Mouse (Mus musculus) hindbrain, embryonic 16.5 days (tissue): ENCODE data around the gene Trpv2. TPM values are rescaled to one million over a fixed set of nuclear protein-coding genes. Genes with fewer than 3 reads are reported as not detected.
A peak's percentile ranks its signal among the peaks of the same experiment; 100 is the strongest.

ENCODE experiments used
- ATAC-seq: fragments of 200-750 bp; cut with Nextera tagmentation; 2 replicates; pipeline ENCODE4 v1.8.0; 2017; ENCODE audit warnings: moderate TSS enrichment, moderate library complexity
- H3K27ac ChIP-seq: fragments of 300-500 bp; sonication (generic); 2 replicates; pipeline ENCODE4 v1.5.1; 2014; ENCODE audit warnings: low read depth, mild to moderate bottlenecking, control low read depth, low read length, moderate library complexity
- H3K27me3 ChIP-seq: fragments of 300-500 bp; sonication (generic); replicated peaks from 2 replicates; pipeline ENCODE4 v1.6.1; 2014; ENCODE audit warnings: low read length; ENCODE audit not compliant: control insufficient read depth, insufficient read depth
- H3K36me3 ChIP-seq: fragments of 300-500 bp; sonication (generic); 2 replicates; pipeline ENCODE4 v1.6.1; 2014; ENCODE audit warnings: mild to moderate bottlenecking, low read length, moderate library complexity, mixed read lengths; ENCODE audit not compliant: control insufficient read depth, insufficient read depth
- H3K4me1 ChIP-seq: fragments of 300-500 bp; sonication (generic); 2 replicates; pipeline ENCODE4 v1.6.1; 2014; ENCODE audit warnings: low read depth, low read length; ENCODE audit not compliant: control insufficient read depth, insufficient read depth
- H3K4me2 ChIP-seq: fragments of 300-500 bp; sonication (generic); 2 replicates; pipeline ENCODE4 v1.6.1; 2014; ENCODE audit warnings: mild to moderate bottlenecking, low read length, control low read depth, moderate library complexity
- H3K4me3 ChIP-seq: fragments of 300-500 bp; sonication (generic); 2 replicates; pipeline ENCODE4 v1.5.1; 2014; ENCODE audit warnings: mild to moderate bottlenecking, low read length, control low read depth, moderate library complexity
- H3K9ac ChIP-seq: fragments of 300-500 bp; sonication (generic); 2 replicates; pipeline ENCODE4 v1.6.1; 2014; ENCODE audit warnings: low read depth, mild to moderate bottlenecking, control low read depth, low read length, moderate library complexity
- H3K9me3 ChIP-seq: fragments of 300-500 bp; sonication (generic); 2 replicates; pipeline ENCODE4 v1.6.1; 2014; ENCODE audit warnings: mild to moderate bottlenecking, low read length, moderate library complexity; ENCODE audit not compliant: control insufficient read depth
- WGBS: fragments of 180-500 bp; shearing (Covaris S2); extraction: QIAGEN DNeasy Blood & Tissue Kit; methylation state at CpG from one replicate; pipeline ENCODE4 v1.1.7; 2014; 5-methylcytosine and 5-hydroxymethylcytosine counted together
- polyA plus RNA-seq: library from polyadenylated mRNA; unstranded; fragments of >200 nt; fragmentation: Nextera tagmentation; extraction: Ambion mirVana; gene quantifications from 2 replicates; pipeline ENCODE4 v1.2.1, GENCODE M21; 2015

Trpv2 gene
- polyA plus RNA-seq, 1 experiment from 2014 or later, result 35.3 TPM

DNA sequence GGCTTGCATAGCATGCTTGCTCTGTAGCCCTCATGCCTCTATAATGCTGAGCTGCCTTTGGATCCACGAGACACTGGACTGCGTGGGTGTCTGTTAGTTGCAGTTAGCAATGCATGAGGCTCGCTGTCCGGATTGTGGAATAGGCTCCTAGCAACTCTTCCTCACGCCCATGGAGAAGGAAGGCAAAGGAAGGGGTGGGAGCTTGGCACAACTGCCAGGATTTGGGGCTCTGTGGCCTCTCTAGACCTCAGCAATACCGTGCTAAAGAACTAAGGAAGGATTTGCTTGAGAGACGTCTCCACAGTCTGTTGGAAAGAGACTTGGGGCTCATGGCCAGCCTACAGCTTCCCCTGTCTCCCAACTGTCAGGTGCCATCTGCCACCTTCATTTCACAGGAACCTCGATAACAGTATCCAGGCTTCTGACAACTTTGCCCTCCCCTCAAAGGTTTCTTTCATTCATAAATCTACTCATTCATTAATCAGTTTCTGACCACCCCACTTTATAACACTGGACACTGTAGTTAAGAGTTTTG lies 40.7 kb downstream of the Trpv2 start:
- Histone ChIP-seq H3K9me3 (no peaks in the 10 kb centered on the region), H3K4me3 (no peak overlapping the region), H3K27ac (peak overlapping the region; percentile 92), H3K4me2 (no peak overlapping the region), H3K4me1 (peaks cover 10% of the 10 kb centered on the region), H3K9ac (no peak overlapping the region), H3K36me3 (no peaks in the 10 kb centered on the region), H3K27me3 (no peaks in the 10 kb centered on the region)
- no peak for ATAC-seq
- WGBS, result 55% methylated on average over 8 of the region's 8 CpGs

GRCm38 (mm10) chr11:62615456-62615855 lies 41.2 kb downstream of the Trpv2 start:
- H3K27me3 ChIP-seq, result no peaks in the 10 kb centered on the region

DNA sequence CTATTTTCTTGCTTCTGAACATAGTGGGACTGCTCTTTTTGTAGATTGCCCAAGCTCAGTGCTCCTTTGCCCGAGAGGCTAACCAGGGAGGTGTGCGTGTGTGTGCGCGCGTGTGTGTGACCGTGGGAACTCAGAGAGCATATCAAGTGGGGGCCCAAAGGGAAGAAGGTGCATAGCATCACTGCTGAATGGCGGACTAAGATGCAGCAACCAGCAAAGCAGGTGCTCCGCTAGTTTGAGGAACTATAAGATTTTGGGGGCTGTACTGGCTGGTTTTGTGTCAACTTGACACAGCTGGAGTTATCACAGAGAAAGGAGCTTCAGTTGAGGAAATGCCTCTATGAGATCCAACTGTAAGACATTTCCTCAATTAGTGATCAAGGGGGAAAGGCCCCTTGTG lies 46.8 kb downstream of the Trpv2 start:
- Histone ChIP-seq H3K4me1 (peaks cover 9% of the 10 kb centered on the region; the same call in 1 of the 2 replicates), H3K27ac (no peak overlapping the region), H3K9me3 (no peaks in the 10 kb centered on the region), H3K9ac (no peak overlapping the region), H3K4me3 (no peak overlapping the region), H3K4me2 (no peak overlapping the region), H3K27me3 (no peaks in the 10 kb centered on the region), H3K36me3 (no peaks in the 10 kb centered on the region)
- 92% methylated on average over 8 of the region's 8 CpGs for WGBS
- no peak for ATAC-seq

More at GRCm38 (mm10) chr11:62615456-62615855, 41.2 kb downstream of the Trpv2 start:
- Histone ChIP-seq H3K4me1 (peaks cover 10% of the 10 kb centered on the region), H3K9ac (no peak overlapping the region), H3K4me2 (no peak overlapping the region), H3K4me3 (no peak overlapping the region), H3K27ac (no peak overlapping the region), H3K9me3 (no peaks in the 10 kb centered on the region), H3K36me3 (no peaks in the 10 kb centered on the region)
- 87% methylated on average over 4 of the region's 4 CpGs for WGBS
- ATAC-seq, result no peak

GRCm38 (mm10) chr11:62621586-62622283 lies 47.4 kb downstream of the Trpv2 start:
- Histone ChIP-seq H3K27me3 (no peaks in the 10 kb centered on the region), H3K36me3 (no peaks in the 10 kb centered on the region), H3K27ac (no peak overlapping the region), H3K4me3 (no peak overlapping the region), H3K9me3 (no peaks in the 10 kb centered on the region), H3K4me2 (no peak overlapping the region), H3K9ac (no peak overlapping the region), H3K4me1 (peaks cover 9% of the 10 kb centered on the region; the same call in 1 of the 2 replicates)
- 86% methylated on average over 4 of the region's 4 CpGs for WGBS
- ATAC-seq, result no peak

DNA sequence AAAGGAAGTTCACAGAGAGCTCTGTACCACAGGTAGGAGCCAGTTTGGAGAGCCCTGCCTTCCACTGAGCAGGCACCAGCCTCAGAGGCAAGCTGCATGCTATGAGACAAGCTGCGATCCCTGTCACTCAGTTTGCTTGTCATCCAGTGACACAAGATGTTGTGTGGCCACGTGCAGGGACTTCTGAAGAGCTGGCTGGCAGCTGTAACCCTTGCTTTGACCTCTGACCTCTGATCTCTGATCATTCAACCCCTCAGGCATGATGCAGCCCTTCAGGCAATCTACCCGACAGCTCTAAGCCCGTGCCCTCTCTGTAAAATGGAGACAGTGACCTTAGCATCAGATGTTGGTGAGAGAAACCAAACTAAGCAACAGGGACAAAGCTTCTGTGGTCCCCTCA lies 48.6 kb downstream of the Trpv2 start:
- 36% methylated on average over 4 of the region's 4 CpGs for WGBS
- Histone ChIP-seq H3K27me3 (no peaks in the 10 kb centered on the region), H3K27ac (no peak overlapping the region), H3K4me3 (no peak overlapping the region), H3K9ac (no peak overlapping the region), H3K4me2 (no peak overlapping the region), H3K36me3 (no peaks in the 10 kb centered on the region), H3K4me1 (peaks cover 9% of the 10 kb centered on the region; the same call in 1 of the 2 replicates), H3K9me3 (no peaks in the 10 kb centered on the region)
- ATAC-seq, result no peak

GRCm38 (mm10) chr11:62624341-62625291 lies 50.3 kb downstream of the Trpv2 start:
- H3K4me3 ChIP-seq, result no peak overlapping the region
- ATAC-seq, result peak; percentile 55
- H3K27ac ChIP-seq, result peak overlapping the region; percentile 13; the same call in 1 of the 2 replicates
- no peaks in the 10 kb centered on the region for H3K36me3 ChIP-seq
- 49% methylated on average over 10 of the region's 10 CpGs for WGBS
- H3K9me3 ChIP-seq, result no peaks in the 10 kb centered on the region
- no peaks in the 10 kb centered on the region for H3K27me3 ChIP-seq
- no peak overlapping the region for H3K9ac ChIP-seq
- no peak overlapping the region for H3K4me2 ChIP-seq
- H3K4me1 ChIP-seq, result peaks cover 17% of the 10 kb centered on the region

DNA sequence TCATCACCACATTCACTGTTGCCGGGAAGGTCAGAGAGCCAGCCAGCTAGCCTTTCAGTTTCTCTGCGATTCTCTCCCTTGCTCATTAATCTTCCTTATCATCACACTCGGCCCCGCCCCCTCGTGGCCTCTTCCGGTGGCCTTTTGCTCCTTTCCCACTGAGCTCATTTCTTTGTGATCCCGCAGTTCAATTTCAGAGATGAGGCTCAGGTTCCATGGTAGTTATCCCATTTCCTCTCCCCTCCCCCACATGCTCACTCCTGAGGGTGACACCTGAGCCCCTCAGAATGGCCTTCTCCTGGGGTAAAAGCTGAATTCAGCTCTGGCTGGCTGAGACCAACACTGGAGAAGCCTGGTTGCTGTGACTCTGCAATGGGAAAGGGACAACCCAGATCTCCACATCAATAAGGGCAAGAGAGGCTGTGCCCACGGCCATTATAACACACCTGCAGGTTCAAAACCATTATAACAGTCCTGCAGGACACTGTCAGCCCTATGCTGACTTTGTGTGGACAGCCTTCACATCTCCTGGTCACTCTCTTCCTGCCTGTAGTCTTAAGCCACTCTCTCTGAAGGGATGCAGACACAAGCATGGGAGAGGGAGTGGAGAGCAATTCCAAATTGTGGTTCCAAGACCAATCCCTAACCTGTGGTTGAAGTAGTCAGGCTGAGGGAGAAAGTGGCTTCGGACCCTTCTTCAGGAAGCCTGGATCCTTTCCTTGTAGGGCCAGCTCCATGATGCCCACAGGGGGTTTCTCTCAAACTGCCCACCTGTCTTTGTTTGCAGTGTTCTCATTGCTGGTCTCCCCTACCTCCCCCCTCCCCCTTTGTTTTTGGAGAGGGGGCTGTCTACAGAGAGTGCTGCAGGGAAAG lies 55.3 kb downstream of the Trpv2 start:
- peak overlapping the region; percentile 42 for H3K4me2 ChIP-seq
- H3K27me3 ChIP-seq, result no peaks in the 10 kb centered on the region
- H3K9ac ChIP-seq, result no peak overlapping the region
- no peak overlapping the region for H3K4me3 ChIP-seq
- H3K36me3 ChIP-seq, result no peaks in the 10 kb centered on the region
- H3K9me3 ChIP-seq, result no peaks in the 10 kb centered on the region
- peaks cover 26% of the 10 kb centered on the region for H3K4me1 ChIP-seq
- no peak for ATAC-seq
- H3K27ac ChIP-seq, result peak overlapping the region; percentile 56
- WGBS, result 3% methylated on average over 9 of the region's 9 CpGs

- ATAC-seq, result peak; percentile 59
- Histone ChIP-seq H3K27ac (peak overlapping the region; percentile 56), H3K4me3 (peak overlapping the region; percentile 8; the same call in 1 of the 2 replicates), H3K36me3 (no peaks in the 10 kb centered on the region), H3K9me3 (no peaks in the 10 kb centered on the region), H3K27me3 (no peaks in the 10 kb centered on the region), H3K4me2 (peak overlapping the region; percentile 42), H3K4me1 (peaks cover 22% of the 10 kb centered on the region), H3K9ac (peak overlapping the region; percentile 50; the same call in 1 of the 2 replicates)
- under 1% methylated on average over 11 of the region's 11 CpGs for WGBS
Observed at GRCm38 (mm10) chr11:62630225-62630821, 56.0 kb downstream of the Trpv2 start.
